Mouse (Mus musculus) spleen, adult 2 months (tissue): ENCODE results near the gene Hoxb13.

Experiments
- CTCF ChIP-seq: fragments of 200-500 bp; IDR thresholded peaks from 2 replicates; pipeline ENCODE4 v1.5.1; 2011; ENCODE audit warnings: mild to moderate bottlenecking, inconsistent platforms; ENCODE audit not compliant: insufficient read depth, insufficient read length, insufficient replicate concordance; ENCODE audit errors: extremely low read depth
- POLR2A ChIP-seq: fragments of 200-500 bp; IDR thresholded peaks from 2 replicates; pipeline ENCODE4 v1.6.1; 2011; ENCODE audit warnings: low read depth, low read length, inconsistent platforms

DNA sequence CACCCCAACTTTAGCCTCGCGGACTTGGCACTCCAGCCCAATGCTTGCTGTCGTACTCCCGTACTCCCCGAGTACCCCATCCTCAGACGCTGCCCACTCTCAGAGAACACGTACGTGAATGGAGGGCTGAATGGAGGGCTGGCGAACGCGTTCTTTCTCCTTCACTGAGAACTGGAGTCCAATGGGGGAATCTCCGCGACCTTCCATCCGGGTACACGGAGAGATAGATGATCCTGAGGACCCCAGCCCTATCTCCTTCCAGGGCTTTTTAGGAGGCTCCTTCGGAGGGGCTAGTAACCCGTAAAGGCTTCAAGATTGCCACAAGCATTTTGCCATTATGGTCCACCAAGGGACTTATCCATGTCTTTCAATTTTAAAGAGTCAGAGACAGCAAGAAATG, 18.6 kb upstream of the Hoxb13 start:
- no peak for TF ChIP-seq POLR2A
- no peak for TF ChIP-seq CTCF
